Mouse (Mus musculus): ENCODE measurements around the gene Rln1. TPM values are rescaled to one million over a fixed set of nuclear protein-coding genes. Genes with fewer than 3 reads are reported as not detected.

Rln1 gene
- polyA plus RNA-seq, 1 experiment from 2014 or later, result 3.2 TPM

DNA sequence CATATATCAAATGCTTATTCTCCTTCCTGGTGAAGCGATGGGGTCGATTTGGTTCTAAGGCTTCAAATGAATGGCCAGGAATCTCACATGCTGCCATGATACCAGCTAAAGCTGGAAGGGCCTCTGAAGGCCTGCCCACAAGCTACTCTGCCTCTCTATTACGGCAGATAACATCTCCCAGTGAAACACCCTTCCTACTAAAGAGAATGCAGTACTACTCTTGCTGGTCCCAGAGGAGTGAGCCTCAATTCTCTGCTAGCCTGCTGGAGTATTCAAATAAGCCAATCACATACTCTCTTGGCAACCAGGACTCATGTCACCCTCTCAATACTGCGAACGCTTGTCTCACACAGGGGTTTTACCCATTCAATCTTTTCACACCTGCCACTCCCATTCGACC lies 7.8 kb upstream of the Rln1 start:
- no peak for ATAC-seq (ENCODE audit: low FRiP score)
- H3K36me3 ChIP-seq (replicated peaks; ENCODE audit: control insufficient read depth, insufficient read depth), result no peaks in the 10 kb centered on the region
- H3K4me1 ChIP-seq (replicated peaks; ENCODE audit: control insufficient read depth, insufficient read depth, low read length), result no peaks in the 10 kb centered on the region
- WGBS, result 89% methylated on average over 6 of the region's 6 CpGs
- H3K27me3 ChIP-seq (ENCODE audit: control insufficient read depth, insufficient read depth, low read length), result no peaks in the 10 kb centered on the region
- no peak overlapping the region for H3K27ac ChIP-seq
- H3K4me3 ChIP-seq (replicated peaks; ENCODE audit: low read length), result no peak overlapping the region
- H3K9me3 ChIP-seq (ENCODE audit: control insufficient read depth, low read length), result no peaks in the 10 kb centered on the region
- no peak overlapping the region for H3K4me2 ChIP-seq (replicated peaks)
- no peak for DNase-seq (ENCODE audit: low spot score)
- H3K9ac ChIP-seq, result no peak overlapping the region

GRCm38 (mm10) chr19:29341029-29341428 lies 6.6 kb upstream of the Rln1 start:
- ATAC-seq (ENCODE audit: low FRiP score) (no peak), DNase-seq (ENCODE audit: low spot score) (no peak)
- Histone ChIP-seq H3K9ac (no peak overlapping the region), H3K4me3 (replicated peaks; ENCODE audit: low read length) (no peak overlapping the region), H3K4me1 (replicated peaks; ENCODE audit: control insufficient read depth, insufficient read depth, low read length) (no peaks in the 10 kb centered on the region), H3K36me3 (replicated peaks; ENCODE audit: control insufficient read depth, insufficient read depth) (no peaks in the 10 kb centered on the region), H3K4me2 (replicated peaks) (no peak overlapping the region), H3K9me3 (ENCODE audit: control insufficient read depth, low read length) (no peaks in the 10 kb centered on the region), H3K27me3 (ENCODE audit: control insufficient read depth, insufficient read depth, low read length) (no peaks in the 10 kb centered on the region), H3K27ac (no peak overlapping the region)
- 89% methylated on average over 4 of the region's 4 CpGs for WGBS

DNA sequence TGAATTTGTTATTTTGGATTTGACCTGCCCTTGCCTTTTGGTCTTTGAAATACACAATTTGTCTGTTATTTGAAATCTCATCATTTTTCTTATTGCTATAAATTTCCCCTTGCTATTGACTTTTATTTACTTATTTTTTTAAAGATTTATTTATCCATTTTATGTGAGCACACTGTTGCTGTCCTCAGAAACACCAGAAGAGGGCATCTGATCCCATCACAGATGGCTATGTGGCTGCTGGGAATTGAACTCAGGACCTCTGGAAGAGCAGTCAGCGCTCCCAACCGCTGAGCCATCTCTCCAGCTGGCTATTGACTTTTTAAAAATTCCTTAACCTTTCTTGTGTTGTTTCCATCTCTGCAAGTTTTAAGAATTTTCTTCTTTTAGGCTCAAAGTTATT lies 2.2 kb upstream of the Rln1 start:
- DNase-seq (ENCODE audit: low spot score) (no peak), ATAC-seq (ENCODE audit: low FRiP score) (no peak)
- 85% methylated on average over 2 of the region's 2 CpGs for WGBS
- Histone ChIP-seq H3K9me3 (ENCODE audit: control insufficient read depth, low read length) (no peaks in the 10 kb centered on the region), H3K27ac (no peak overlapping the region), H3K36me3 (replicated peaks; ENCODE audit: control insufficient read depth, insufficient read depth) (no peaks in the 10 kb centered on the region), H3K4me3 (replicated peaks; ENCODE audit: low read length) (no peak overlapping the region), H3K9ac (no peak overlapping the region), H3K4me2 (replicated peaks) (no peak overlapping the region), H3K27me3 (ENCODE audit: control insufficient read depth, insufficient read depth, low read length) (no peaks in the 10 kb centered on the region), H3K4me1 (replicated peaks; ENCODE audit: control insufficient read depth, insufficient read depth, low read length) (peaks cover 10% of the 10 kb centered on the region; the same call in 1 of the 2 replicates)

GRCm38 (mm10) chr19:29326822-29327552 lies 7.5 kb downstream of the Rln1 start:
- no peak overlapping the region for H3K9ac ChIP-seq
- H3K36me3 ChIP-seq (replicated peaks; ENCODE audit: control insufficient read depth, insufficient read depth), result no peaks in the 10 kb centered on the region
- no peaks in the 10 kb centered on the region for H3K27me3 ChIP-seq (ENCODE audit: control insufficient read depth, insufficient read depth, low read length)
- WGBS, result 69% methylated on average over 13 of the region's 13 CpGs
- no peaks in the 10 kb centered on the region for H3K4me1 ChIP-seq (replicated peaks; ENCODE audit: control insufficient read depth, insufficient read depth, low read length)
- no peak for DNase-seq (ENCODE audit: low spot score)
- H3K4me2 ChIP-seq (replicated peaks), result no peak overlapping the region
- H3K9me3 ChIP-seq (ENCODE audit: control insufficient read depth, low read length), result no peaks in the 10 kb centered on the region
- H3K4me3 ChIP-seq (replicated peaks; ENCODE audit: low read length), result no peak overlapping the region
- no peak for ATAC-seq (ENCODE audit: low FRiP score)
- no peak overlapping the region for H3K27ac ChIP-seq

GRCm38 (mm10) chr19:29326396-29326795 lies 8.1 kb downstream of the Rln1 start:
- Histone ChIP-seq H3K9me3 (ENCODE audit: control insufficient read depth, low read length) (no peaks in the 10 kb centered on the region), H3K4me3 (replicated peaks; ENCODE audit: low read length) (no peak overlapping the region), H3K27ac (no peak overlapping the region), H3K4me2 (replicated peaks) (no peak overlapping the region), H3K36me3 (replicated peaks; ENCODE audit: control insufficient read depth, insufficient read depth) (no peaks in the 10 kb centered on the region), H3K9ac (no peak overlapping the region), H3K27me3 (ENCODE audit: control insufficient read depth, insufficient read depth, low read length) (no peaks in the 10 kb centered on the region), H3K4me1 (replicated peaks; ENCODE audit: control insufficient read depth, insufficient read depth, low read length) (no peaks in the 10 kb centered on the region)
- no peak for ATAC-seq (ENCODE audit: low FRiP score)
- no peak for DNase-seq (ENCODE audit: low spot score)
- WGBS, result 86% methylated on average over 4 of the region's 4 CpGs

GRCm38 (mm10) chr19:29325852-29326180 lies 8.7 kb downstream of the Rln1 start:
- 80% methylated on average over 9 of the region's 9 CpGs for WGBS
- no peak overlapping the region for H3K4me3 ChIP-seq (replicated peaks; ENCODE audit: low read length)
- no peaks in the 10 kb centered on the region for H3K9me3 ChIP-seq (ENCODE audit: control insufficient read depth, low read length)
- H3K27me3 ChIP-seq (ENCODE audit: control insufficient read depth, insufficient read depth, low read length), result no peaks in the 10 kb centered on the region
- H3K27ac ChIP-seq, result no peak overlapping the region
- H3K4me2 ChIP-seq (replicated peaks), result no peak overlapping the region
- H3K4me1 ChIP-seq (replicated peaks; ENCODE audit: control insufficient read depth, insufficient read depth, low read length), result no peaks in the 10 kb centered on the region
- ATAC-seq (ENCODE audit: low FRiP score) (no peak), DNase-seq (ENCODE audit: low spot score) (no peak)
- no peak overlapping the region for H3K9ac ChIP-seq
- H3K36me3 ChIP-seq (replicated peaks; ENCODE audit: control insufficient read depth, insufficient read depth), result no peaks in the 10 kb centered on the region

GRCm38 (mm10) chr19:29325053-29325851 lies 9.2 kb downstream of the Rln1 start, which contains the start of gene Insl6:
Gene Insl6 (minus strand): TSS chr19:29325356.
- Histone ChIP-seq H3K36me3 (replicated peaks; ENCODE audit: control insufficient read depth, insufficient read depth) (no peaks in the 10 kb centered on the region), H3K4me1 (replicated peaks; ENCODE audit: control insufficient read depth, insufficient read depth, low read length) (no peaks in the 10 kb centered on the region), H3K4me2 (replicated peaks) (peak within 1 kb of the TSS; percentile 56), H3K9ac (no peak within 1 kb of the TSS), H3K9me3 (ENCODE audit: control insufficient read depth, low read length) (no peaks in the 10 kb centered on the region), H3K27ac (no peak within 1 kb of the TSS), H3K4me3 (replicated peaks; ENCODE audit: low read length) (peak within 1 kb of the TSS; percentile 21), H3K27me3 (ENCODE audit: control insufficient read depth, insufficient read depth, low read length) (no peaks in the 10 kb centered on the region)
- DNase-seq (ENCODE audit: low spot score), result peak; percentile 30
- WGBS, result 5% methylated on average over 31 of the region's 31 CpGs
- ATAC-seq (ENCODE audit: low FRiP score), result peak; percentile 72; the same call in 1 of the 2 replicates

GRCm38 (mm10) chr19:29323416-29324049 lies 10.9 kb downstream of the Rln1 start:
- 81% methylated on average over 8 of the region's 8 CpGs for WGBS
- no peak overlapping the region for H3K9ac ChIP-seq
- H3K4me2 ChIP-seq (replicated peaks), result no peak overlapping the region
- H3K9me3 ChIP-seq (ENCODE audit: control insufficient read depth, low read length), result no peaks in the 10 kb centered on the region
- ATAC-seq (ENCODE audit: low FRiP score) (no peak), DNase-seq (ENCODE audit: low spot score) (no peak)
- no peak overlapping the region for H3K27ac ChIP-seq
- H3K4me1 ChIP-seq (replicated peaks; ENCODE audit: control insufficient read depth, insufficient read depth, low read length), result no peaks in the 10 kb centered on the region
- H3K36me3 ChIP-seq (replicated peaks; ENCODE audit: control insufficient read depth, insufficient read depth), result no peaks in the 10 kb centered on the region
- H3K27me3 ChIP-seq (ENCODE audit: control insufficient read depth, insufficient read depth, low read length), result no peaks in the 10 kb centered on the region
- H3K4me3 ChIP-seq (replicated peaks; ENCODE audit: low read length), result no peak overlapping the region

- H3K4me1 ChIP-seq (replicated peaks; ENCODE audit: control insufficient read depth, insufficient read depth, low read length), result no peaks in the 10 kb centered on the region
- H3K4me2 ChIP-seq (replicated peaks), result no peak overlapping the region
- peaks cover 19% of the 10 kb centered on the region for H3K9me3 ChIP-seq (ENCODE audit: control insufficient read depth, low read length)
- H3K27ac ChIP-seq, result no peak overlapping the region
- 47% methylated on average over 7 of the region's 7 CpGs for WGBS
- H3K9ac ChIP-seq, result no peak overlapping the region
- no peaks in the 10 kb centered on the region for H3K27me3 ChIP-seq (ENCODE audit: control insufficient read depth, insufficient read depth, low read length)
- no peak for ATAC-seq (ENCODE audit: low FRiP score)
- DNase-seq (ENCODE audit: low spot score), result no peak
- H3K36me3 ChIP-seq (replicated peaks; ENCODE audit: control insufficient read depth, insufficient read depth), result peaks cover 46% of the 10 kb centered on the region
- H3K4me3 ChIP-seq (replicated peaks; ENCODE audit: low read length), result no peak overlapping the region
Measured at GRCm38 (mm10) chr19:29312661-29313060, 21.8 kb downstream of the Rln1 start.

Measured in hindbrain, embryonic 14.5 days (tissue).